Mouse (Mus musculus): Measurements from ENCODE around the gene Stk32b.

DNA sequence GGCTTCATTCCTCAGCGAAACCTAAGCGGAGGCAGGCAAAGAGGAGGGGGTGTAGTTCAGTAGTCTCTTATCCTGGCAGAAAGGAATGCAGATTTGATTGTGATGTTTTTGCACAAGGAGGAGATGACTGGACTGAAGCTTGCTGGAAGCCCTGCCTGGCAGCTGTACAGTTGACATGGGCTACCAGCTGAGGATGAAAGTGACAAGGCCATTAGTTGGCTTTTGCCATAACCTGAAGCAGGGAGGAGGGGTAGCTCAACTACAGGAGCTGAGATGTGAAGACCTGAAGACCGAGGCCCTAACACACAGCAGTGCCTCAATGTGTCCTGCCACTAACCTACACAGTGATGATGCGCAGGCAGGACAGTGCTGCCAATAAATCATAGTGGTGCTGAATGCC, 118.7 kb downstream of the Stk32b start:
- TF ChIP-seq CTCF (IDR thresholded peaks at IDR 0.05; ENCODE audit: control insufficient read depth, insufficient read depth, low read length) (no peak), POLR2A (IDR thresholded peaks at IDR 0.05; ENCODE audit: borderline replicate concordance, control insufficient read depth, low read depth, low read length) (no peak)

Data from bone marrow, adult 2 months (tissue).